Mouse (Mus musculus): ENCODE measurements at regions not wholly inside any gene's neighbourhood (a gene's known extent, or its start where the extent isn't known, plus 50 kb on each side); places are given as distances from the start of the nearest gene placed in this dataset.

DNA sequence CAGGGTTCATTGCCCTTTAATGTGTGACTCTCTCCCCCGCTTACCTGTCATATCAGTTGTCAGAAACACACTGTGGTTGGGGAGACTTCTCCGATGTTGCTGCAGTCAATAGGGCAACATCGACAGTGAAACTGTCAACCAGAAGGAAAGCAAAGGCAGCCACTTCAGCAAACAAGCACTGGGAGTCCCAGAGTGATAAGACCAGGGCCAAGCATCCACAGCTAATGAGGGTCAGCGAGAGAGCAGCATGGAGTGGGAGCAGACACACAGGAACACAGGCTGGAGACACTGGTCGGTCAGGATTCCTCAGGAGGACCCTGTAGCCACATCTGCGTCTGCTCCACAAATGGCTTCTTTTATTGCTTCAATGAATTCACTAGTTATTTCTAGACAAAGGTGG, 847.5 kb downstream of the Sorcs1 start:
- TF ChIP-seq CTCF (IDR thresholded peaks at IDR 0.05; ENCODE audit: borderline replicate concordance, extremely low read depth, insufficient read depth, insufficient read length) (no peak), POLR2A (IDR thresholded peaks at IDR 0.05; ENCODE audit: borderline replicate concordance, extremely low read depth, insufficient read depth, insufficient read length, poor library complexity, severe bottlenecking) (no peak)

Data from brain, embryonic 14.5 days (tissue).